Mouse (Mus musculus): Measurements from ENCODE around the gene Tmem131l.
A peak's percentile ranks its signal among the peaks of the same experiment; 100 is the strongest.

Tmem131l gene

GRCm38 (mm10) chr3:84039646-84040475, at the start of gene Tmem131l:
Gene Tmem131l (minus strand): TSS chr3:84040175.
- peak; percentile 37 to 58 for DNase-seq (ENCODE audit: low spot score in 2 of 2)

- DNase-seq (ENCODE audit: low spot score in 2 of 2), result no peak
Observed at GRCm38 (mm10) chr3:84086921-84087320, 46.9 kb upstream of the Tmem131l start.

- DNase-seq (ENCODE audit: low spot score in 2 of 2), result no peak
Observed at GRCm38 (mm10) chr3:84086337-84086736, 46.4 kb upstream of the Tmem131l start.

GRCm38 (mm10) chr3:84085429-84085828, 45.5 kb upstream of the Tmem131l start:
- no peak for DNase-seq (ENCODE audit: low spot score in 2 of 2)

GRCm38 (mm10) chr3:84081208-84081722, 41.3 kb upstream of the Tmem131l start:
- no peak for DNase-seq (ENCODE audit: low spot score in 2 of 2)

GRCm38 (mm10) chr3:84080074-84080473, 40.1 kb upstream of the Tmem131l start:
- DNase-seq (ENCODE audit: low spot score in 2 of 2), result no peak

- DNase-seq (ENCODE audit: low spot score in 2 of 2), result no peak
Observed at GRCm38 (mm10) chr3:84077505-84077904, 37.5 kb upstream of the Tmem131l start.

- no peak for DNase-seq (ENCODE audit: low spot score in 2 of 2)
Observed at GRCm38 (mm10) chr3:84076543-84077332, 36.8 kb upstream of the Tmem131l start.

- DNase-seq (ENCODE audit: low spot score in 2 of 2), result no peak
Observed at GRCm38 (mm10) chr3:84075516-84075915, 35.5 kb upstream of the Tmem131l start.

GRCm38 (mm10) chr3:84074777-84075176, 34.8 kb upstream of the Tmem131l start:
- no peak for DNase-seq (ENCODE audit: low spot score in 2 of 2)

GRCm38 (mm10) chr3:84071641-84072040, 31.7 kb upstream of the Tmem131l start:
- DNase-seq (ENCODE audit: low spot score in 2 of 2), result no peak

GRCm38 (mm10) chr3:84070811-84071210, 30.8 kb upstream of the Tmem131l start:
- DNase-seq (ENCODE audit: low spot score in 2 of 2), result no peak

- no peak for DNase-seq (ENCODE audit: low spot score in 2 of 2)
Observed at GRCm38 (mm10) chr3:84068831-84069709, 29.1 kb upstream of the Tmem131l start.

- DNase-seq (ENCODE audit: low spot score in 2 of 2), result no peak
Observed at GRCm38 (mm10) chr3:84065825-84066224, 25.9 kb upstream of the Tmem131l start.

- no peak for DNase-seq (ENCODE audit: low spot score in 2 of 2)
Observed at GRCm38 (mm10) chr3:84063369-84063914, 23.5 kb upstream of the Tmem131l start.

- no peak for DNase-seq (ENCODE audit: low spot score in 2 of 2)
Observed at GRCm38 (mm10) chr3:84061523-84062453, 21.8 kb upstream of the Tmem131l start.

GRCm38 (mm10) chr3:84060946-84061345, 21.0 kb upstream of the Tmem131l start:
- no peak for DNase-seq (ENCODE audit: low spot score in 2 of 2)

- no peak for DNase-seq (ENCODE audit: low spot score in 2 of 2)
Observed at GRCm38 (mm10) chr3:84060128-84060527, 20.2 kb upstream of the Tmem131l start.

- no peak for DNase-seq (ENCODE audit: low spot score in 2 of 2)
Observed at GRCm38 (mm10) chr3:84059676-84060075, 19.7 kb upstream of the Tmem131l start.

- no peak for DNase-seq (ENCODE audit: low spot score in 2 of 2)
Observed at GRCm38 (mm10) chr3:84059261-84059660, 19.3 kb upstream of the Tmem131l start.

All from frontal cortex, postnatal 25 days (tissue).